Mouse (Mus musculus) MEL (cell line): ENCODE data around the gene Cdkn1b. TPM values are rescaled to one million over a fixed set of nuclear protein-coding genes. Genes with fewer than 3 reads are reported as not detected.
A peak's percentile ranks its signal among the peaks of the same experiment; 100 is the strongest.

ENCODE experiments used
- DNase-seq: peaks from one replicate; pipeline ENCODE4 v3.0.0; 2011; ENCODE audit warnings: low read depth, low spot score
- H3K27ac ChIP-seq: 2 replicates; pipeline ENCODE4 v1.5.1; 2012; ENCODE audit warnings: low read depth, mild to moderate bottlenecking, control low read depth, low read length, moderate library complexity; ENCODE audit not compliant: control insufficient read depth
- H3K27me3 ChIP-seq, 2 experiments: fragments of 150-350 bp in 1 of 2; sonication (generic) in 1 of 2; 2 replicates each; pipeline ENCODE4 v1.6.1; 2012; ENCODE audit warnings: low read length in 2 of 2, mild to moderate bottlenecking in 2 of 2, improper control_type of control experiment in 1 of 2, moderate library complexity in 1 of 2; ENCODE audit not compliant: insufficient read depth in 2 of 2, control insufficient read depth in 1 of 2
- H3K36me3 ChIP-seq, 2 experiments: 2 replicates each; pipeline ENCODE4 v1.6.1; 2012 to 2014; ENCODE audit warnings: low read length in 2 of 2, improper control_type of control experiment in 1 of 2, inconsistent platforms in 1 of 2, mild to moderate bottlenecking in 1 of 2; ENCODE audit not compliant: insufficient read depth in 2 of 2, control insufficient read depth in 1 of 2
- H3K4me1 ChIP-seq, 2 experiments: fragments of 150-350 bp in 1 of 2; sonication (generic) in 1 of 2; 2 replicates each; pipeline ENCODE4 v1.6.1; 2012; ENCODE audit warnings: low read length in 2 of 2, improper control_type of control experiment in 1 of 2, mild to moderate bottlenecking in 1 of 2; ENCODE audit not compliant: insufficient read depth in 2 of 2, control insufficient read depth in 1 of 2
- H3K4me3 ChIP-seq, 2 experiments: fragments of 150-350 bp in 1 of 2; sonication (generic) in 1 of 2; 2 replicates each; pipeline ENCODE4 v1.5.1; 2012; ENCODE audit warnings: low read depth in 2 of 2, low read length in 2 of 2, mild to moderate bottlenecking in 2 of 2, moderate library complexity in 2 of 2, control low read depth in 1 of 2, improper control_type of control experiment in 1 of 2; ENCODE audit not compliant: control insufficient read depth in 1 of 2, insufficient read depth in 1 of 2
- H3K79me2 ChIP-seq: 2 replicates; pipeline ENCODE4 v1.6.1; 2012; ENCODE audit warnings: mild to moderate bottlenecking, low read length, moderate library complexity; ENCODE audit not compliant: control insufficient read depth, poor library complexity, insufficient read depth
- H3K9ac ChIP-seq: 2 replicates; pipeline ENCODE4 v1.6.1; 2012; ENCODE audit warnings: low read depth, mild to moderate bottlenecking, control low read depth, low read length, moderate library complexity; ENCODE audit not compliant: control insufficient read depth, poor library complexity, severe bottlenecking
- H3K9me3 ChIP-seq: fragments of 150-350 bp; sonication (generic); replicated peaks from 2 replicates; pipeline ENCODE4 v1.6.1; 2012; ENCODE audit warnings: mild to moderate bottlenecking, low read length, improper control_type of control experiment, moderate library complexity; ENCODE audit not compliant: insufficient read depth
- CHD2 ChIP-seq: IDR thresholded peaks from 2 replicates; pipeline ENCODE4 v1.6.1; 2011; ENCODE audit warnings: low read length, improper control_type of control experiment
- EP300 ChIP-seq, 2 experiments: IDR thresholded peaks; 2 replicates each; pipeline ENCODE4 v1.6.1; 2011; ENCODE audit warnings: improper control_type of control experiment in 2 of 2, low read length in 2 of 2, low read depth in 1 of 2, mild to moderate bottlenecking in 1 of 2
- ETS1 ChIP-seq: IDR thresholded peaks from 2 replicates; pipeline ENCODE4 v1.6.1; 2012; ENCODE audit warnings: low read depth, mild to moderate bottlenecking, inconsistent platforms, low read length, improper control_type of control experiment, moderate library complexity
- JUND ChIP-seq: IDR thresholded peaks from 2 replicates; pipeline ENCODE4 v1.6.1; 2011; ENCODE audit warnings: low read depth, mild to moderate bottlenecking, improper control_type of control experiment, low read length
- MAFK ChIP-seq: IDR thresholded peaks from 2 replicates; pipeline ENCODE4 v1.6.1; 2011; ENCODE audit warnings: low read depth, mild to moderate bottlenecking, low read length, improper control_type of control experiment, borderline replicate concordance
- MAZ ChIP-seq: IDR thresholded peaks from 2 replicates; pipeline ENCODE4 v1.6.1; 2012; ENCODE audit warnings: low read depth, mild to moderate bottlenecking, inconsistent platforms, low read length, improper control_type of control experiment
- MXI1 ChIP-seq: IDR thresholded peaks from 2 replicates; pipeline ENCODE4 v1.6.1; 2011; ENCODE audit warnings: mild to moderate bottlenecking, low read depth, low read length, improper control_type of control experiment
- MYC ChIP-seq: IDR thresholded peaks from 2 replicates; pipeline ENCODE4 v1.6.1; 2011; ENCODE audit warnings: low read depth, mild to moderate bottlenecking, low read length, improper control_type of control experiment, moderate library complexity
- NELFE ChIP-seq: IDR thresholded peaks from 2 replicates; pipeline ENCODE4 v1.6.1; 2011; ENCODE audit warnings: low read depth, low read length, improper control_type of control experiment
- POLR2AphosphoS5 ChIP-seq: IDR thresholded peaks from 2 replicates; pipeline ENCODE4 v1.6.1; 2012; ENCODE audit warnings: low read depth, borderline replicate concordance, mild to moderate bottlenecking, inconsistent platforms, low read length, moderate library complexity, mixed read lengths
- SIN3A ChIP-seq: IDR thresholded peaks from 2 replicates; pipeline ENCODE4 v1.6.1; 2012; ENCODE audit warnings: low read length, improper control_type of control experiment, inconsistent platforms
- USF2 ChIP-seq, 2 experiments: IDR thresholded peaks; 2 replicates each; pipeline ENCODE4 v1.6.1; 2011 to 2012; ENCODE audit warnings: improper control_type of control experiment in 2 of 2, low read length in 2 of 2, borderline replicate concordance in 1 of 2, inconsistent platforms in 1 of 2, low read depth in 1 of 2, mild to moderate bottlenecking in 1 of 2; ENCODE audit not compliant: insufficient read depth in 1 of 2
- ZKSCAN1 ChIP-seq: IDR thresholded peaks from 2 replicates; pipeline ENCODE4 v1.6.1; 2012; ENCODE audit warnings: low read depth, mild to moderate bottlenecking, inconsistent platforms, low read length, improper control_type of control experiment, moderate library complexity
- polyA plus RNA-seq, 2 experiments: library from polyadenylated mRNA; stranded (reverse) in 1 of 2; unstranded in 1 of 2; fragments of >175 nt in 1 of 2; fragments of >200 nt in 1 of 2; gene quantifications; 2 replicates each; pipeline versions ENCODE4 v1.2.1 to v1.2.4; 2012; ENCODE audit warnings: low replicate concordance in 2 of 2, low read depth in 1 of 2; ENCODE audit not compliant: insufficient read length in 2 of 2, insufficient read depth in 1 of 2, missing spikeins in 1 of 2
- total RNA-seq: library from RNA; depleted of rRNA; stranded (reverse); fragments of 300-350 nt; gene quantifications from 2 replicates; pipeline ENCODE4 v1.2.3, GENCODE M21; 2012

Gene Cdkn1b
- total and polyA plus RNA-seq, 3 experiments, result 7.7 to 21.2 TPM; not detected in 1

DNA sequence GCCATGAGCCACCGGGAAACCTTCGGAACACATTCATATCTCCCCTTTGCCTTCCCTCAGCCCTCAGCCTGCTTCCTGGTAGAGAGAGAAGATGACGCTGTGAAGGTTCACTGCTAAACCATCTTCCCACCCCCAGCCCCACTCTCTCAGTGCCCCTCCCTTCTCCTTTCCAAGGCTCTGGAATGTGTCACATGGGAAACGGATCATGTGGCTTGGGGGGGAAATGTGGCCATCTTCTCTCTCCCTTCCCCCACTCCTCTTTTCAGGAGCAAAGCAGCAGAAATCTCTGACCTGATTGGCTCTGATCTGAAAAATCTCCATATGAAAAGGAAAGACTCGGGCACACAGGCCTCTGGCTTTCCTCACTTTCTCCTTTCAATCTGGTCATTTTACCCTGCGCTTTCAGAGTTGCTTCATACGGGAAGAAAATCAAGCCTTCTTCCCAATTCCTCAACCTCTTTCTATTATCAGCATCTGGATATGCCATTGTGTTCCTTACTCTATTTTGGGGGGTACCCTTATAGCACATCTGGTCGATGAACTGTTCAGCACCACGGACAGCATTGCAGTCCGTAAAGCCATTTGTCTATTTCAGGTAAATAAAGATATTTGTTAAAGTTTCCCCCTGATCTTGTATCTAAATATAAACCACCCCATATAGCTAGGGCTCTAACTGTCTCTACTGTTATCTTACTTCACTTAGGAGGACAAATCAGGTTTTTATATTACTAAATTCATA is 32.3 kb upstream of the Cdkn1b start:
- DNase-seq, result peak; percentile 56
- Histone ChIP-seq H3K9ac (no peak overlapping the region), H3K36me3 (peaks cover 0 to 3% of the 10 kb centered on the region in 2 experiments; a peak in 2 of 4 replicates), H3K4me3 (no peak overlapping the region), H3K79me2 (no peaks in the 10 kb centered on the region), H3K9me3 (no peaks in the 10 kb centered on the region), H3K27ac (no peak overlapping the region), H3K4me1 (peaks cover 2 to 4% of the 10 kb centered on the region in 2 experiments; a peak in 2 of 4 replicates), H3K27me3 (no peaks in the 10 kb centered on the region)
- TF ChIP-seq USF2 (IDR thresholded peaks at IDR 0.05; ENCODE audit: borderline replicate concordance in 1 of 2, insufficient read depth in 1 of 2, low read depth in 1 of 2, low read length in 2 of 2), result no peak
- TF ChIP-seq SIN3A, result peak; percentile 59; the same call in 1 of the 2 replicates
- TF ChIP-seq MXI1, result 0 out of 2 replicates have a peak, but pooled peaks have one; percentile 42
- TF ChIP-seq JUND, result no peak

- no peak overlapping the region for H3K27ac ChIP-seq
- H3K36me3 ChIP-seq, result peaks cover 0 to 3% of the 10 kb centered on the region in 2 experiments; a peak in 2 of 4 replicates
- H3K9me3 ChIP-seq, result no peaks in the 10 kb centered on the region
- no peak overlapping the region for H3K9ac ChIP-seq
- H3K27me3 ChIP-seq, result no peaks in the 10 kb centered on the region
- H3K4me3 ChIP-seq, result no peak overlapping the region
- no peaks in the 10 kb centered on the region for H3K79me2 ChIP-seq
- peaks cover 2 to 4% of the 10 kb centered on the region in 2 experiments; a peak in 2 of 4 replicates for H3K4me1 ChIP-seq
- no peak for TF ChIP-seq MAFK
- no peak for TF ChIP-seq MAZ
- DNase-seq, result no peak
These were observed 31.6 kb upstream of the Cdkn1b start for GRCm38 (mm10) chr6:134888563-134889017.

DNA sequence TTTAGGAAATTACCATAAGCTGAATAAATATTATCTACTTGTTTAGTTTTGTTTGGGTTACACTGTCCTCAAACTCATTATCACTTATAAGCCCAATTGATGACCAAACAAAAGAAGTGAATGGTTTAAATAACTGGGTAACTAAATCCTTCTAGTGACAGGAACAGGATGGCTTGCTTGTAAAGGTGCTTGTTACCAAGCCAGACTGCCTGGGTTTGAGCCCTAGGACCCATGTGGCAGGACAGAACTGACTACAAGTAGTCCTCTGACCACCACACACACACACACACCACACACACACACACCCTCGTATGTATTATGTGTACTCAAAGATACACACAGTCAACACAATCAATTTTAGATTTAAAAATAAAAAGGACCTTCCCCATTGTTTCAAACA is 30.4 kb upstream of the Cdkn1b start:
- peaks cover 0 to 3% of the 10 kb centered on the region in 2 experiments; a peak in 2 of 4 replicates for H3K36me3 ChIP-seq
- H3K4me3 ChIP-seq, result no peak overlapping the region
- TF ChIP-seq POLR2AphosphoS5 (no peak), ETS1 (no peak), NELFE (no peak), MAFK (no peak), EP300 (IDR thresholded peaks at IDR 0.05; ENCODE audit: low read depth in 1 of 2, low read length in 2 of 2) (no peak), CHD2 (no peak), ZKSCAN1 (no peak), SIN3A (no peak), MYC (no peak)
- H3K27ac ChIP-seq, result no peak overlapping the region
- H3K9me3 ChIP-seq, result no peaks in the 10 kb centered on the region
- no peak overlapping the region for H3K9ac ChIP-seq
- no peaks in the 10 kb centered on the region for H3K27me3 ChIP-seq
- no peak for DNase-seq
- H3K4me1 ChIP-seq, result peaks cover 2 to 4% of the 10 kb centered on the region in 2 experiments; a peak in 2 of 4 replicates
- no peaks in the 10 kb centered on the region for H3K79me2 ChIP-seq
